Mouse (Mus musculus): Measurements from ENCODE around the gene Prpf19.

GRCm38 (mm10) chr19:10948416-10948815, 53.4 kb downstream of the Prpf19 start:
- no peak for TF ChIP-seq CTCF (IDR thresholded peaks at IDR 0.05; ENCODE audit: control insufficient read depth, insufficient read depth, insufficient replicate concordance, low read depth, low read length)
- no peak for TF ChIP-seq POLR2A (IDR thresholded peaks at IDR 0.05; ENCODE audit: control insufficient read depth, low read depth, low read length)
